Mouse (Mus musculus) ES-Bruce4 (cell line): ENCODE measurements around the gene Thbs1.

Source experiments
- CTCF ChIP-seq: IDR thresholded peaks from one replicate; pipeline ENCODE4 v1.8.1; 2011; ENCODE audit warnings: low read depth, low read length
- POLR2A ChIP-seq: IDR thresholded peaks from one replicate; pipeline ENCODE4 v1.8.1; 2011; ENCODE audit warnings: low read length; ENCODE audit not compliant: insufficient read depth

DNA sequence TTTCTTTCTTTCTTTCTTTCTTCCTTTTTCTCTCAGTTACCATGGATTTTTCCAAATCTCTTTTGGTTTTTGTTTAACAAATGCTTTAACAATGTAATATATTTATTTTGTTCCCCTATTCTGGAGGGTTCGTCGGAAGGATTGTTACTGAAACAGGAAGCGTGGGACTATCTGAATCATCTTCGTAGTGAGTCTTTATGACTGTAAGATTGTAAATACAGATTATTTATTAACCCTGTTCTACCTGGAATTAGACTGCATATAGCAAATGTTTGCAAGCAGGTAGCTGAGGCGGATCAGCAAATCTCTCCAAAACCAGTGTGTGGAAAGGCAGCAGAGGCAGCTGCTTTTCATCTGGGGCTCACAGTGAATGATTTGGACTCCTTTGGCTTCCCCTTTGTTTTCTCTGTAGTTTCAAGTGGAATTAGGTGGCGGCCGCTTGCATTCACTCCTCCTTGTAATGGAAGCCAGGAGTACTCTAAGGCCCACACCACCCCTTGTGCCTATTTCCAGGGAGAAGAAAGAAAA is 14.3 kb downstream of the Thbs1 start:
- TF ChIP-seq CTCF (no peak), POLR2A (no peak)
